Mouse (Mus musculus): ENCODE measurements at regions not wholly inside any gene's neighbourhood (a gene's known extent, or its start where the extent isn't known, plus 50 kb on each side); places are given as distances from the start of the nearest gene placed in this dataset.

DNA sequence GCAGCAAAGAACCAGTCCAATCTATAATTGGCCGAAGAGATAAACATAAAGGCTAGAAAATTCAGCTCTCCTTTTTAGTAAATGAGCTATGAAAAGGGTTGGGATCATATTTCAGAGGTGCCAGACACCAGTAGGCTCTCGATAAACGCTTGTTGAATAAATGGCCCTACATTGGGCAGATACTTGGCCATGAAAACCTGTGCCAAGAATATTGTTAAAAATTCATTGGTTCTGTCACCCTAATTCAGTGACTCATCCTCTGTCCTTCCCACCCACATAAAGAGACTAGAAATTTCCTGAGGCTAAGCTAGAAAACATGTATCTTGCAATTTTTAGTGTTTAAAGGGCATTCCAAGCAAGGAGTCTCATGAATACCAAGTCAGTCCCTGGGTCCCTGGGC is 224.3 kb upstream of the Spaca1 start:
- TF ChIP-seq CTCF (IDR thresholded peaks at IDR 0.05), result no peak
- TF ChIP-seq EP300 (IDR thresholded peaks at IDR 0.05), result no peak
